Comparison of ENCODE assay signal across 23 mouse cellular contexts in genomic region chr2:102136184-102136583, GRCm38 (mm10). TPM values are rescaled to one million over a fixed set of nuclear protein-coding genes. Genes with fewer than 3 reads are reported as not detected.
DNase-seq lines count a peak whose midpoint lies in the region; ATAC-seq and TF ChIP-seq lines count a peak whose summit lies in the region.
"Had no signal": no experiment of that assay in that cellular context is flagged by ENCODE, and none has a peak within 500 bp of the region (broad histone marks: within the 10 kb centered on the region; RNA-seq: fewer than 3 reads in every experiment).

No protein-coding gene starts in this region.

- H3K79me2 ChIP-seq in heart, adult 2 months (replicated peaks; ENCODE audit: control insufficient read depth, insufficient read depth, low read length): peaks cover 2% of the 10 kb centered on the region; the same call in 1 of the 2 replicates

- peaks cover 9% of the 10 kb centered on the region for H3K4me1 ChIP-seq in heart, adult 2 months (ENCODE audit: control insufficient read depth, insufficient read depth, low read length)
- peaks cover 86% of the 10 kb centered on the region for H3K4me1 ChIP-seq in E14TG2a.4 (replicated peaks; ENCODE audit: low read depth, low read length)
- peaks cover 85% of the 10 kb centered on the region for H3K4me1 ChIP-seq in embryonic facial prominence, embryonic 15.5 days
- H3K4me1 ChIP-seq in stomach, embryonic 14.5 days (ENCODE audit: control insufficient read depth, insufficient read depth, low read length): peaks cover 57% of the 10 kb centered on the region
- H3K4me1 ChIP-seq in liver, embryonic 11.5 days (replicated peaks; ENCODE audit: control insufficient read depth, insufficient read depth, low read length): peaks cover 5% of the 10 kb centered on the region; the same call in 1 of the 2 replicates

- TF ChIP-seq CTCF in heart, adult 2 months (IDR thresholded peaks at IDR 0.05): no peak
- TF ChIP-seq CTCF in E14TG2a.4 (conservative IDR thresholded peaks at IDR 0.05; ENCODE audit: low read length): no peak

- no peak overlapping the region for H3K4me3 ChIP-seq in heart, adult 2 months
- H3K4me3 ChIP-seq in E14TG2a.4 (replicated peaks; ENCODE audit: low read length): peak overlapping the region; percentile 50
- no peak overlapping the region for H3K4me3 ChIP-seq in embryonic facial prominence, embryonic 15.5 days (replicated peaks)
- H3K4me3 ChIP-seq in stomach, embryonic 14.5 days (ENCODE audit: low read depth, low read length): no peak overlapping the region
- no peak overlapping the region for H3K4me3 ChIP-seq in liver, embryonic 11.5 days (ENCODE audit: low read depth, low read length)
- H3K4me3 ChIP-seq: heart, embryonic 15.5 days; myocyte; neural tube, embryonic 15.5 days had no signal

- H3K27me3 ChIP-seq in heart, adult 2 months (ENCODE audit: control insufficient read depth, insufficient read depth, low read length): no peaks in the 10 kb centered on the region
- no peaks in the 10 kb centered on the region for H3K27me3 ChIP-seq in E14TG2a.4 (ENCODE audit: insufficient read depth, low read length)
- no peaks in the 10 kb centered on the region for H3K27me3 ChIP-seq in embryonic facial prominence, embryonic 15.5 days
- H3K27me3 ChIP-seq in stomach, embryonic 14.5 days (ENCODE audit: control insufficient read depth, insufficient read depth, low read length): no peaks in the 10 kb centered on the region
- no peaks in the 10 kb centered on the region for H3K27me3 ChIP-seq in liver, embryonic 11.5 days (replicated peaks; ENCODE audit: control insufficient read depth, insufficient read depth, low read length)
- H3K27me3 ChIP-seq: CH12.LX; heart, embryonic 15.5 days; neural tube, embryonic 15.5 days had no signal

- no peak for TF ChIP-seq EP300 in heart, adult 2 months (IDR thresholded peaks at IDR 0.05; ENCODE audit: insufficient read depth, low read depth, low read length)

- H3K27ac ChIP-seq in heart, adult 2 months: peak overlapping the region; percentile 61
- peak overlapping the region; percentile 72 for H3K27ac ChIP-seq in embryonic facial prominence, embryonic 15.5 days (replicated peaks)
- H3K27ac ChIP-seq in stomach, embryonic 14.5 days (ENCODE audit: low read length): peak overlapping the region; percentile 49; the same call in 1 of the 2 replicates
- no peak overlapping the region for H3K27ac ChIP-seq in liver, embryonic 11.5 days (ENCODE audit: low read depth, low read length)
- H3K27ac ChIP-seq: heart, embryonic 15.5 days; kidney, postnatal 0 days; neural tube, embryonic 15.5 days had no signal

- 42% methylated on average over 3 of the region's 3 CpGs for WGBS in heart, adult 2 months
- WGBS in embryonic facial prominence, embryonic 15.5 days: 60% methylated on average over 3 of the region's 3 CpGs
- 76% methylated on average over 3 of the region's 3 CpGs for WGBS in stomach, embryonic 14.5 days
- WGBS in liver, embryonic 11.5 days: 59% methylated on average over 3 of the region's 3 CpGs

- intact Hi-C loops in heart, adult 2 months (cut with DNase I): loop anchor here (2.0 kb wide), 1 partner anchor 19 kb away; no protein-coding TSS in a partner anchor
- intact Hi-C loops in heart, postnatal 36 days (cut with DNase I): no loop called here

- 0 out of 2 replicates have a peak overlapping the region, but pooled peaks have one; percentile 31 for H3K4me2 ChIP-seq in embryonic facial prominence, embryonic 15.5 days (replicated peaks)
- no peak overlapping the region for H3K4me2 ChIP-seq in stomach, embryonic 14.5 days (replicated peaks; ENCODE audit: low read depth, low read length)
- no peak overlapping the region for H3K4me2 ChIP-seq in liver, embryonic 11.5 days
- H3K4me2 ChIP-seq: heart, embryonic 15.5 days; neural tube, embryonic 15.5 days had no signal

- H3K36me3 ChIP-seq in heart, adult 2 months (ENCODE audit: control insufficient read depth, insufficient read depth, low read length): no peaks in the 10 kb centered on the region
- no peaks in the 10 kb centered on the region for H3K36me3 ChIP-seq in E14TG2a.4 (ENCODE audit: insufficient read depth, low read length)
- no peaks in the 10 kb centered on the region for H3K36me3 ChIP-seq in embryonic facial prominence, embryonic 15.5 days
- no peaks in the 10 kb centered on the region for H3K36me3 ChIP-seq in stomach, embryonic 14.5 days (ENCODE audit: control insufficient read depth, insufficient read depth, low read length)
- H3K36me3 ChIP-seq in liver, embryonic 11.5 days (ENCODE audit: control insufficient read depth, insufficient read depth, low read length): no peaks in the 10 kb centered on the region
- H3K36me3 ChIP-seq: heart, embryonic 15.5 days; neural tube, embryonic 15.5 days had no signal

- TF ChIP-seq POLR2A in heart, adult 2 months (IDR thresholded peaks at IDR 0.05; ENCODE audit: insufficient read depth, low read depth, low read length): no peak

- ATAC-seq in embryonic facial prominence, embryonic 15.5 days (ENCODE audit: insufficient number of reproducible peaks, low FRiP score, low TSS enrichment, low read depth): no peak
- no peak for ATAC-seq in stomach, embryonic 14.5 days (ENCODE audit: insufficient number of reproducible peaks, insufficient read depth, low FRiP score, low read depth)
- ATAC-seq in liver, embryonic 11.5 days (replicated peaks; ENCODE audit: low FRiP score): no peak
- ATAC-seq: liver, postnatal 0 days had no signal

- DNase-seq in heart, adult 2 months: no peak
- DNase-seq in heart, postnatal 36 days: no peak
- DNase-seq in frontal cortex, postnatal 10 days (ENCODE audit: low spot score in 2 of 2): no peak
- no peak for DNase-seq in liver, embryonic 11.5 days (ENCODE audit: low spot score)
- DNase-seq: adrenal gland, postnatal 25 days; cerebellum, adult 18-20 months; cerebellum, postnatal 36 days; gastrocnemius, postnatal 10 days; kidney, adult 18-20 months; liver; liver, postnatal 0 days; lung, postnatal 10 days; midbrain, embryonic 14.5 days; right cerebral cortex, postnatal 14 days; thymus, postnatal 14 days had no signal

- no peaks in the 10 kb centered on the region for H3K9me3 ChIP-seq in E14TG2a.4 (ENCODE audit: low read length)
- no peaks in the 10 kb centered on the region for H3K9me3 ChIP-seq in embryonic facial prominence, embryonic 15.5 days (replicated peaks)
- no peaks in the 10 kb centered on the region for H3K9me3 ChIP-seq in stomach, embryonic 14.5 days (ENCODE audit: control insufficient read depth, low read depth, low read length)
- no peaks in the 10 kb centered on the region for H3K9me3 ChIP-seq in liver, embryonic 11.5 days (ENCODE audit: control insufficient read depth, low read length)
- H3K9me3 ChIP-seq: heart, embryonic 15.5 days; neural tube, embryonic 15.5 days had no signal

- H3K9ac ChIP-seq in heart, adult 2 months (ENCODE audit: low read depth, low read length): no peak overlapping the region
- H3K9ac ChIP-seq in embryonic facial prominence, embryonic 15.5 days: no peak overlapping the region
- H3K9ac ChIP-seq in stomach, embryonic 14.5 days (replicated peaks; ENCODE audit: low read depth, low read length): no peak overlapping the region
- H3K9ac ChIP-seq in liver, embryonic 11.5 days (ENCODE audit: low read depth, low read length): no peak overlapping the region
- H3K9ac ChIP-seq: heart, embryonic 15.5 days; liver, postnatal 0 days; neural tube, embryonic 15.5 days had no signal

RNA-seq across cellular contexts. Expression of gene Ldlrad3, which starts 50.0 kb away (rescaled TPM):
- total RNA-seq in heart, adult 2 months (2021): 1 to 10 TPM; 3.3 to 3.8 TPM
- polyA plus RNA-seq in heart, adult 2 months (2012; rRNA removed): 4.8 and 5.3 TPM in 2 replicates
- 1 to 10 TPM; 3.8 to 4.4 TPM for total RNA-seq in heart, postnatal 36 days (2021)
- 52.3 and 59.9 TPM in 2 replicates for polyA plus RNA-seq in embryonic facial prominence, embryonic 15.5 days (2015; fragmentation: Nextera tagmentation; extraction: Ambion mirVana)
- polyA plus RNA-seq in stomach, embryonic 14.5 days (2014; fragmentation: Nextera tagmentation; extraction: Ambion mirVana): 52.0 and 52.3 TPM in 2 replicates
- 17.9 TPM in 2 replicates for polyA plus RNA-seq in liver, embryonic 11.5 days (2014; fragmentation: Nextera tagmentation; extraction: Ambion mirVana)
